Mouse (Mus musculus) heart, postnatal 10 days (tissue): Measurements from ENCODE around the gene Bag1. TPM values are rescaled to one million over a fixed set of nuclear protein-coding genes. Genes with fewer than 3 reads are reported as not detected.
"Not testable (repeated sequence)": the region's sequence is repeated elsewhere in the genome, so short reads cannot be mapped to it uniquely, and the experiment has no call there.

Experiments used
- DNase-seq, 2 experiments: peaks; one replicate each; pipeline ENCODE4 v3.0.0; 2021
- intact Hi-C: fragments of 180-260 bp; cut with DNase I; formaldehyde crosslinking; loops from one replicate; pipeline ENCODE4 v1.15.1; 2025
- total RNA-seq, 2 experiments: library from RNA; stranded (reverse); gene quantifications; 2 replicates each; pipeline ENCODE4 v1.2.3; 2021

The Bag1 gene
- total RNA-seq, 2 experiments from 2014 or later = 202 to 209 TPM

GRCm38 (mm10) chr4:40938793-40939192 is 9.3 kb downstream of the Bag1 start:
- intact Hi-C loops = no loop called here
- no peak for DNase-seq

GRCm38 (mm10) chr4:40936175-40936839 is 11.8 kb downstream of the Bag1 start:
- intact Hi-C loops = no loop called here

DNA sequence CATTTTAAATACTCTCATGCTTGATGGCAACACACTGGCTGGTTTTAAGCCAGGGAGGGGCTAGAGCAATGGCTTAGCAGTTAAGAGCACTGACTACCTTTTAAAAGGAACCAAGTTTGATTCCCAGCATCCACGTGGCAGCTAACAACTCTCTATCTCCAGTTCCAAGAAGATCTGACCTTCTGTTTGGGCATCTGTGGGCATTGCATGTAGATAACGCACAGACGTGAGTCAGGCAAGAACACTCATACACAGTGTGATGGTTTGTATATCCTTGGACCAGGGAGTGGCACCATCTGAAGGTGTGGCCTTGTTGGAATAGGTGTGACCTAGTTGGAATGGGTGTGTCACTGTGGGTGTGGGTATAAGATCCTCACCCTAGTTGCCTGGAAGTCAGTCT is 13.7 kb downstream of the Bag1 start:
- intact Hi-C loops, DNase-seq: not testable (repeated sequence)

More at GRCm38 (mm10) chr4:40936175-40936839, 11.8 kb downstream of the Bag1 start:
- DNase-seq = peak; percentile 85 to 86

DNA sequence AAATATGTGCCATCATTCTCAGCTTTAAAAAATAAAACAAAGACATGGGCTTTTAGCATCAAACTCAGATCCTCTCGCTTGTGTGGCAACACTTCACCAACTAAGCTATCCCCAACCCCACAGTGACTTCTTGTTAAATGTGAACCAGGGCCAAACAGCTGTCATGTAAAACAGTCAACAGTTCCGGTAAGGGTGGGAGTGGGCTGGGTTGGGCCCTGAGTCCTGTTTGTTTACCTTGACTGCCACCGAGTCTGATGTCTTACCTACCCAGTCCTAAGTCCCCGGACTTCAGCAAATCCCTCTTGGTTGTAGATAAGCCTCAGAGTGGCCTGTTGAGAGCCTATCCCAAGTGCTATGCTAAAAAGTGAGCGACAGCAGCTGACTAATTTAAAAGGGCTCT is 14.4 kb downstream of the Bag1 start:
- intact Hi-C loops = no loop called here
- DNase-seq = no peak

- intact Hi-C loops = no loop called here
- no peak for DNase-seq
These were observed 19.0 kb downstream of the Bag1 start for GRCm38 (mm10) chr4:40929046-40929445.

DNA sequence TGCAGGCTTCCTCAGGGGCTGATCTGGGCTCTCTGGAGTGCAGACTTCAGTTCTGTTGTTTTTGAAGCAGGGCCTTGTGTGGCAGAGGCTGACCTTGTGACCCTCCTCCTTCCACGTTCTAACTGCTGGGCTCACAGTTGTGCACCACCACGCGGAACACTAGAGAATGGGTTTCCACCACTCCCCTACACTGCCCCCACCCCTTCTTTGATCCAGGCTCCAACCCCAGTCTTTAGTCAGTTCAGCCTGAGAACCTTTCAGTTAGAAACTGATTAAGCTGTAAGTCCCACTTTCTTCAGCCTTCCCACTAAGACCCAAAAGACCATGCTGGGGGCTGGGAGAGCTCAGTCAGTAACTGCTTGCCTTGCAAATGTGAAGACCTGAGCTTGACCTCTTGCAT is 22.5 kb downstream of the Bag1 start:
- intact Hi-C loops = no loop called here
- DNase-seq = no peak

GRCm38 (mm10) chr4:40923087-40923651 is 24.9 kb downstream of the Bag1 start:
- intact Hi-C loops = no loop called here
- DNase-seq = no peak

- intact Hi-C loops = no loop called here
These were observed 26.8 kb downstream of the Bag1 start for GRCm38 (mm10) chr4:40921288-40921687.

GRCm38 (mm10) chr4:40920576-40920975 is 27.5 kb downstream of the Bag1 start:
- intact Hi-C loops = no loop called here
- DNase-seq = no peak

More at GRCm38 (mm10) chr4:40921288-40921687, 26.8 kb downstream of the Bag1 start:
- DNase-seq = no peak

DNA sequence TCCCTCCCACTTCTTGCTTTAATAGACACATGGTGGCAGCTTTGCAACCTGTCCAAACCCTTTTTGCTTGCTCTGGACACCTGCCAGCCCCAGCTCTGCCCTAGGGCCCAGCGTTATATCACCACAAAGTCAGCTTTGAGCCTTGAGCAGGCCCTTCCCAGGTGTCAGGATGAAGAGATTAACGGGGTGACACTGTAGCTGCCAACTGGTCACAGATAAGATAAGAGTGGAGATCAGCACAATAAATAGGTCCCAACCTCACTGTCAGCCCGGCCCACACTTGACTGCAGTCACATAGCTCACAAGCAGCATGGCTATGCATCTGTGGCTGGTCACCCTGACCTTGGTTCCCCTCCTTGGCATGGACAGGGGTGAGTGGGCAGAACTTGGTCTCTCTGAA is 28.3 kb downstream of the Bag1 start, which contains the start of gene Spink4:
Spink4 (plus strand) TSS at position 268 of the 400 bp plus-strand sequence.
- peak; percentile 45 to 53 for DNase-seq
- intact Hi-C loops = no loop called here

DNA sequence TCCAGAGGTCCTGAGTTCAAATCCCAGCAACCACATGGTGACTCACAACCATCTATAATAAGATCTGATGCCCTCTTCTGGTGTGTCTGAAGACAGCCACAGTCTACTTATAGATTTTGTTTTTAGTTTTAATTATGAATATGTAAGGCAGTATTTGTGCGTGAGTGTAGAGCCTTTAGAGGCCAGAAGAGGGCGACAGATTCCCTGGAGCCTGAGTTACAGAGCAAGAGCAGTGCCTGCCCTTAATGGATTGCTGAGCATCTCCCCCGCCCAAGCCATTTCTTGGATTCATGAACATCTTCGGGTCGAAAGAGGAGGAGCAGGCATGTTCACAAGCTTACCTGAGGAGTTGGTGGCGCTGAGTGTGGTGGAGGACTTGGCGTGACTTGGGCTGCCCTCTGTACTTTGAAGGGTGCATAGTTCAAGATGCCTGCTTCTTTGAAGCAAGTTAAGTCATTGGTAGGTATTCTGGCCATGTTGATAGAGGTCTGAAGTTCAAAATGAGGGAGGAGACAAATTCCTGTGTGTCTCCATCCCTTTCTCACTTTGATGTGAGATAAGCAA is 31.4 kb downstream of the Bag1 start:
- intact Hi-C loops = no loop called here
- no peak for DNase-seq

- no peak for DNase-seq
- intact Hi-C loops = no loop called here
These were observed 32.1 kb downstream of the Bag1 start for GRCm38 (mm10) chr4:40915947-40916346.

DNA sequence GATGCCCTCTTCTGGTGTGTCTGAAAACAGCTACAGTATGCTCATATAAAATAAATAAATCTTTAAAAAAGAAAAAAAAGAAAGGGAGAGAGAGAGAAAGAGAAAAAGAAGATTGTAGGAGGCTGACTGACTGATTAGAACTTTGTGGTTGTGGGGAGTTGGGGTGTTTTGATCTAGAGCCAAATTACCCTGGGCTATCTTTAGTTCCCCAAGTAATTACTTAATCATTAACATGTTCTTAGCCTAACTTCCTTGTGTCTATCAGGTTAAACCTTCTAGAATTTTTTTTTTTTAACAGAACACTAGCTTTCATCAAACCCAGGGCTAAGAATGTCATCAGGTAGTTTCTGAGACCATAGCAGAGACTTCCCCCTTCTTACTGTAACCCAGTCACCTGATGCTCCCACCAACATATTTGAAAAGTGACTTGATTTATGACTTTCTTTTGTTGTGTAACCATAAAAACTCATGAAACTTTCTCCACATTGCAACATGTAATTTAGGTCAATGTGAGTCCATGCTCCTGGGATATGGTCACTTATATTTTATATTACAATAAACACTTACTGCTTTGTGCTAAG is 33.7 kb downstream of the Bag1 start:
- no peak for DNase-seq
- intact Hi-C loops = no loop called here

GRCm38 (mm10) chr4:40908261-40908969 is 39.7 kb downstream of the Bag1 start:
- intact Hi-C loops = loop anchor here (5.0 kb wide), 1 partner anchor 56 kb away; the partner anchor contains the start of gene B4galt1
- DNase-seq = peak; percentile 54 to 68

DNA sequence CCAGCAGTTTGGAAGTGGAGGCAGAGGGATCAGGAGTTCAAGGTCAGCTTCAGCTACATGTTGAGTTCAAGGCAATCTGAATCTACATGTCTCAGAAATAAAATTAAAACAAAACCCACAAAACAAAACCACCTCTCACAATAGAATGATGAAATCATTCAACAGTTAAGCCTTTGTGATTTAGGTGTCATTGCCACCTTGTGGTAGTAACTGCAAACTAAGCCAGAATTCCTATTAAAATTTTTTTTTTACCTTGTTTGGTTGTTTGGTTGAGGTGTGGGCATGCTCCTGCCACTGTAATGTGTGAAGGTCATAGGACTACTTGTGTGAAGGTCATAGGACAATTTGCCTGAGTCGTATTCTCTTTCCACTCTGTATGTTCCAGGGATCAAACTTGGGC is 41.8 kb downstream of the Bag1 start:
- peak; percentile 28 to 51 for DNase-seq
- intact Hi-C loops = loop anchor here (1.0 to 5.0 kb wide), 2 partner anchors 54 to 132 kb away; partner anchors contain the start of gene B4galt1

GRCm38 (mm10) chr4:40900612-40901011 is 47.5 kb downstream of the Bag1 start:
- no peak for DNase-seq
- intact Hi-C loops = no loop called here

DNA sequence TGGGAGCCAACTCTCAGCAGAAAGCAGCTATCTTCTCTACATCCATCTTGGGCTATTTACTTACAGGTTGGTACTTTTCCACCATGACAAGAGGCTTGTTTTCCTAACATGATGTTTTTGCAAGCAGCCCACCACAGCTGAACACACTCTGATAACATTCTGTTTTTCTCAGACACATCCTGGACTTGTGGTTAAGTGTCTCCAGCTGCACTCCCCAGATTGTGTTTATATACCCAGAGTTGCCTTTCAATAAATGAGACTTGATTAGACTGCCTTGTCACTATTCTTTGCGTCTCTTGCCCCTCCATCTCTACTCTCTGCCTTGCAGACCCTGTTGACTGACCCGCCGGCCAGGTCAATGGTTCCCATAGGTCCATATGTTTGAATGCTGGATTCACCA is 48.0 kb downstream of the Bag1 start:
- no peak for DNase-seq

DNA sequence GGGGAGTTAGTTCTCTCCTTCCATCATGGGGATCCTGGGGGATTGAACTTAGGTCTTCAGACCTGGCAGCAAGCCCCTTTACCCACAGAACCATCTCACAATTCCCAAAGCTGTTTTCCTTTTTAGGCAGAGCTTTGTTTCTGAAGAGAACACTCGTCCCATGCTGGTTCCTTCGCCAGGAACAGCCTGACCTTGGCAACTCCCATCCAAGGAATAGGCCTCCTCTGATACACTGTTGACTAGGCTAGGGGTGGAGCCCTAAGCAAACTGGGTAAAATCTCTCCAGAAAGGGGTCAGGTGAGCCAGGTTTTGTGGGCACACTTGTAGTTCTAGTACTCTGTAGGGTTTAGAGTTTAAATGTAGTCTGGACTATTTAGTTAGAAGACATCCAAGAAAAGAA is 48.8 kb downstream of the Bag1 start:
- intact Hi-C loops = no loop called here
- DNase-seq = no peak

More for the DNA sequence above, 48.0 kb downstream of the Bag1 start:
- intact Hi-C loops = no loop called here

DNA sequence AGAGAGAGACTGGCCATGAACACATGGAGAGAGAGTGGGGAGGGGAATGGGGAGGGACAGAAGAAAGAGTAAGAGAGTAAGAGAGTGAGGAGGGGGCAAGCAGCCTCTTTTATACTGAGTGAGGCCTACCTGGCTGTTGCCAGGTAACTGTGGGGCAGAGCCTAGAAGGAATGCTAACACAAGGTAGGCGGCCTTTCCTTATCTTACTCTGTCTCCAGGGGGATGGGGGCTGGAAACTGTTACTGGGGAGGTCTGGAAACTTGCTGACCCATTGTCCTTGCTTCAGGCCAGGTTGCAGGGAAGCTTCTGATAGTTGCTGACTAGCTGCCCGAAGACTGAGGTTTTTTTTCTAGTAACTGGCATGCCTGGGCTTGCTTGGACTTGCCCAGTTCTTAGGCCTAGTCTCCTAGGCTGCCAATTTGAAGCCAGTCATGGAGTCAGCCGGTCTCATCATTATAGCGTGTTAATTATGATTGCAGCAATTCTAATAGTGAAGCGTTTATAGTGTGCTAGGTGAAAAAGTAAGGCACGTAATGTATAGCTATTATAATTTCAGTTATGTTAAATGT is 49.5 kb downstream of the Bag1 start:
- intact Hi-C loops = no loop called here
- no peak for DNase-seq

DNA sequence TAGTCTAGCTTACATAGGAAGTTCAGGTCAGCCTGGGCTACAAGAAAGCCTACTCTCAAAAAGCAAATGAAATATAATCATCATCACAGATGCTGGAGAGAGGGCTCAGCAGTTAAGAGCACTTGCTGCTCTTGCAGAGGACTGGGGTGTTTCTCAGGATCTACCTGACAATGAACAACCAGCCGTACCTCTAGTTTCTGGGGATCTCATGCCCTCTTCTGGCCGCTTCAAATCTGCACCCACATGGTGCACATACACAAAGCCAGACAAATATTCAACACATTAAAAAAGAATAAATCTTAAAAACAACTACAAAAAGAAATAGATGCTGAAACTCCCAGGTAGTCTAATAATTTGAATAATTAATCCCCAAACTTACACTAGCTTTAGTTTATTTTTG is 52.4 kb downstream of the Bag1 start:
- intact Hi-C loops = no loop called here
- DNase-seq = no peak

GRCm38 (mm10) chr4:40895118-40895517 is 53.0 kb downstream of the Bag1 start:
- DNase-seq = no peak
- intact Hi-C loops = no loop called here
